Mouse (Mus musculus): ENCODE measurements at regions not wholly inside any gene's neighbourhood (a gene's known extent, or its start where the extent isn't known, plus 50 kb on each side); places are given as distances from the start of the nearest gene placed in this dataset.

- intact Hi-C loops (cut with DNase I) = loop anchor here (5.0 kb wide), 1 partner anchor 284 kb away; no protein-coding TSS in a partner anchor
- no peak for DNase-seq
Measured at GRCm38 (mm10) chr7:89088141-89088540, 315.9 kb downstream of the Tmem135 start.

GRCm38 (mm10) chr7:89086348-89086747, 317.7 kb downstream of the Tmem135 start:
- peak; percentile 15 to 33 for DNase-seq
- intact Hi-C loops (cut with DNase I) = loop anchor here (1.0 to 5.0 kb wide), 3 partner anchors 40 to 333 kb away; no protein-coding TSS in a partner anchor

GRCm38 (mm10) chr7:89073939-89074690, 329.9 kb downstream of the Tmem135 start:
- intact Hi-C loops (cut with DNase I) = no loop called here
- no peak for DNase-seq

GRCm38 (mm10) chr7:89070030-89070429, 334.0 kb downstream of the Tmem135 start:
- intact Hi-C loops (cut with DNase I) = no loop called here
- no peak for DNase-seq

- DNase-seq = no peak
- intact Hi-C loops (cut with DNase I) = no loop called here
Measured at GRCm38 (mm10) chr7:89064462-89064861, 339.6 kb downstream of the Tmem135 start.

- DNase-seq = no peak
- intact Hi-C loops (cut with DNase I) = no loop called here
Measured at GRCm38 (mm10) chr7:89063630-89064029, 340.4 kb downstream of the Tmem135 start.

- no peak for DNase-seq
- intact Hi-C loops (cut with DNase I) = no loop called here
Measured at GRCm38 (mm10) chr7:89054494-89054893, 349.5 kb downstream of the Tmem135 start.

GRCm38 (mm10) chr7:89051240-89051639, 352.8 kb downstream of the Tmem135 start:
- intact Hi-C loops (cut with DNase I) = no loop called here

GRCm38 (mm10) chr7:89046405-89047217, 357.4 kb downstream of the Tmem135 start:
- intact Hi-C loops (cut with DNase I) = no loop called here
- no peak for DNase-seq

More at GRCm38 (mm10) chr7:89051240-89051639, 352.8 kb downstream of the Tmem135 start:
- DNase-seq = no peak

- intact Hi-C loops (cut with DNase I) = no loop called here
- no peak for DNase-seq
Measured at GRCm38 (mm10) chr7:89042977-89043376, 361.0 kb downstream of the Tmem135 start.

- intact Hi-C loops (cut with DNase I) = no loop called here
- no peak for DNase-seq
Measured at GRCm38 (mm10) chr7:89041287-89041686, 362.7 kb downstream of the Tmem135 start.

GRCm38 (mm10) chr7:89040139-89040538, 363.9 kb downstream of the Tmem135 start:
- intact Hi-C loops (cut with DNase I) = no loop called here
- DNase-seq = no peak

- intact Hi-C loops (cut with DNase I) = no loop called here
- DNase-seq = no peak
Measured at GRCm38 (mm10) chr7:89035138-89035996, 368.7 kb downstream of the Tmem135 start.

- no peak for DNase-seq
- intact Hi-C loops (cut with DNase I) = no loop called here
Measured at GRCm38 (mm10) chr7:89023230-89024030, 380.6 kb downstream of the Tmem135 start.

GRCm38 (mm10) chr7:88998815-88999392, 405.1 kb downstream of the Tmem135 start:
- no peak for DNase-seq
- intact Hi-C loops (cut with DNase I) = no loop called here

- DNase-seq = no peak
- intact Hi-C loops (cut with DNase I) = no loop called here
Measured at GRCm38 (mm10) chr7:88997815-88998477, 406.1 kb downstream of the Tmem135 start.

GRCm38 (mm10) chr7:88974436-88974835, 429.6 kb downstream of the Tmem135 start:
- no peak for DNase-seq
- intact Hi-C loops (cut with DNase I) = no loop called here

- no peak for DNase-seq
- intact Hi-C loops (cut with DNase I) = no loop called here
Measured at GRCm38 (mm10) chr7:88960841-88961240, 443.2 kb downstream of the Tmem135 start.

- intact Hi-C loops (cut with DNase I) = no loop called here
- no peak for DNase-seq
Measured at GRCm38 (mm10) chr7:88960190-88960589, 443.8 kb downstream of the Tmem135 start.
